Mouse (Mus musculus) kidney, adult 2 months (tissue): ENCODE measurements around the gene Wnt2.

Experiments
- CTCF ChIP-seq: fragments of 200-500 bp; conservative IDR thresholded peaks from 2 replicates; pipeline ENCODE4 v1.5.1; 2011; ENCODE audit warnings: low read depth, mild to moderate bottlenecking, control low read depth, low read length, moderate library complexity, mixed read lengths; ENCODE audit not compliant: insufficient read depth, insufficient read length
- POLR2A ChIP-seq: fragments of 200-500 bp; IDR thresholded peaks from one replicate; pipeline ENCODE4 v1.6.1; 2011; ENCODE audit warnings: low read depth, low read length, control low read depth

DNA sequence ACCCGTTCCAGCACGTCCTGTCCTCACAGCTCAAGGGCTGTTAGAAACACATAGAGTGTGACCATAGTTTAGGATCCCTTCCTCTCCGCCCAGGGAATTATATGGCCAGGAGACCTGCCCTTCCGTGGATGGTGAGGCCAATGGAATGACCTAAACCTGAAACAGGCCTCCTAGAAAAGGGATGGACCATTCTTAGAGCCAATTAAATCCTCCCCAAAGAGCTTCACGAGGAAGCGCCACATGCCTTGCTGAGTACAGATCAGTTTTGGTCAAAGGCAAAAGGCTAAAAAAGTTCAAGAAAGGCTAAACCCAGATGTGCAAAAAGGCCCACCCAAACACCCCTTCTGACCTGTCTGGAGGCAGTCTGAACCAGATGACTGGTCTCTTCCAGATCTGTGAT lies 1.9 kb upstream of the Wnt2 start:
- TF ChIP-seq CTCF (no peak), POLR2A (no peak)
